Mouse (Mus musculus): ENCODE results near the gene Diaph2.

DNA sequence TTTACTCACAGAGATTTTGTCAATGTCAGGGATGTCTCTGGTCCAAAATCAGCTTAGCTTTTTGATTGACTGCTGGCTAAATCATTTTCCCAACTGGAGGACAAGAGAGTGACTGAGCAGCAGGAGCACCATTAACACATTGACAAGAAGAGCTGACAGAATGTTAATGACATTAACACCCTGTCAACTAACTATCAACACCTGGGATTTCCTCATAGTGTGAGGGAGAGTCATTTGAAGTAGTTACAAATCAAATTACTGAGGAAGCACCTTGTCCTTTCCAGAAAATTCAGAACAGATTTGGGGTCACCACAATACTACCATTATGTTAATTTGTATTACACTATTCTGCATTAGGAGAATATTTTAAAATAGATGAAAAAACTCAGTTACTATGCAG is 439.7 kb downstream of the Diaph2 start:
- TF ChIP-seq POLR2A (IDR thresholded peaks at IDR 0.05; ENCODE audit: borderline replicate concordance, control insufficient read depth, low read depth, low read length) (no peak), CTCF (IDR thresholded peaks at IDR 0.05; ENCODE audit: control insufficient read depth, insufficient read depth, low read length) (no peak)

Measured in bone marrow, adult 2 months (tissue).